ENCODE assay signal across 9 mouse cellular contexts in genomic region chr1:59484791-59485785, GRCm38 (mm10). TPM values are rescaled to one million over a fixed set of nuclear protein-coding genes. Genes with fewer than 3 reads are reported as not detected.
DNase-seq lines count a peak whose midpoint lies in the region; ATAC-seq and TF ChIP-seq lines count a peak whose summit lies in the region.
"Had no signal": no experiment of that assay in that cellular context is flagged by ENCODE, and none has a peak within 500 bp of the region (broad histone marks: within the 10 kb centered on the region; RNA-seq: fewer than 3 reads in every experiment).

No protein-coding gene starts in this region.

- 2% methylated on average over 16 of the region's 16 CpGs for WGBS in hindbrain, embryonic 10.5 days
- WGBS in liver, embryonic 15.5 days (ENCODE audit: insufficient replicate concordance) = 47% methylated on average over 16 of the region's 16 CpGs
- 28% methylated on average over 16 of the region's 16 CpGs for WGBS in small intestine, adult 2 months

- H3K4me3 ChIP-seq in hindbrain, embryonic 10.5 days = peak overlapping the region; percentile 96
- H3K4me3 ChIP-seq in liver, embryonic 15.5 days (replicated peaks) = peak overlapping the region; percentile 67
- peak overlapping the region; percentile 73 for H3K4me3 ChIP-seq in small intestine, adult 2 months (ENCODE audit: low read depth, low read length)

- TF ChIP-seq POLR2A in small intestine, adult 2 months (IDR thresholded peaks at IDR 0.05; ENCODE audit: low read depth, low read length) = no peak

- H3K27me3 ChIP-seq in hindbrain, embryonic 10.5 days (ENCODE audit: insufficient read depth, poor library complexity, severe bottlenecking) = no peaks in the 10 kb centered on the region; the same call in 1 of the 2 replicates
- H3K27me3 ChIP-seq in liver, embryonic 15.5 days = peaks cover 26% of the 10 kb centered on the region
- no peaks in the 10 kb centered on the region for H3K27me3 ChIP-seq in small intestine, adult 2 months (ENCODE audit: control insufficient read depth, insufficient read depth, low read length)

- peaks cover 50% of the 10 kb centered on the region for H3K36me3 ChIP-seq in hindbrain, embryonic 10.5 days
- no peaks in the 10 kb centered on the region; the same call in 1 of the 2 replicates for H3K36me3 ChIP-seq in liver, embryonic 15.5 days (replicated peaks)
- 0 out of 2 replicates have a peak, but pooled peaks cover 1% of the 10 kb centered on the region for H3K36me3 ChIP-seq in small intestine, adult 2 months (ENCODE audit: control insufficient read depth, insufficient read depth, low read length)

- peak overlapping the region; percentile 96 for H3K27ac ChIP-seq in hindbrain, embryonic 10.5 days
- H3K27ac ChIP-seq in liver, embryonic 15.5 days (replicated peaks) = no peak overlapping the region
- H3K27ac ChIP-seq in small intestine, adult 2 months (ENCODE audit: insufficient read depth, low read depth, low read length) = no peak overlapping the region; the same call in 1 of the 2 replicates

- peak; percentile 76 for DNase-seq in left cerebral cortex, postnatal 4 days
- DNase-seq in left cerebral cortex, postnatal 36 days (ENCODE audit: low spot score in 2 of 2) = no peak
- peak; percentile 68 for DNase-seq in cerebellum, adult 9-10 months
- DNase-seq in hindbrain, embryonic 10.5 days (ENCODE audit: low spot score) = peak; percentile 85
- no peak for DNase-seq in layer of hippocampus, adult 18-20 months (ENCODE audit: low spot score in 2 of 2)
- DNase-seq in left cerebral cortex, adult 9 months (ENCODE audit: low spot score in 2 of 2) = no peak

- H3K4me1 ChIP-seq in hindbrain, embryonic 10.5 days (replicated peaks) = peaks cover 84% of the 10 kb centered on the region
- H3K4me1 ChIP-seq in liver, embryonic 15.5 days (replicated peaks) = peaks cover 69% of the 10 kb centered on the region
- H3K4me1 ChIP-seq in small intestine, adult 2 months (ENCODE audit: control insufficient read depth, insufficient read depth, insufficient read length, low read length) = peaks cover 28% of the 10 kb centered on the region

- no peak for TF ChIP-seq CTCF in small intestine, adult 2 months (IDR thresholded peaks at IDR 0.05; ENCODE audit: extremely low read depth, insufficient read length, insufficient replicate concordance, low read depth, low read length)

- H3K9ac ChIP-seq in liver, embryonic 15.5 days = 0 out of 2 replicates have a peak overlapping the region, but pooled peaks have one; percentile 18

- no peak for ATAC-seq in liver, embryonic 15.5 days (ENCODE audit: insufficient read depth)

- intact Hi-C loops in left cerebral cortex, postnatal 4 days (cut with DNase I) = loop anchor here (5.0 to 10.0 kb wide), 3 partner anchors 100 to 168 kb away; no protein-coding TSS in a partner anchor
- intact Hi-C loops in left cerebral cortex, postnatal 36 days (cut with DNase I) = loop anchor here (5.0 kb wide), 2 partner anchors 97 to 137 kb away; no protein-coding TSS in a partner anchor

- H3K4me2 ChIP-seq in liver, embryonic 15.5 days = peak overlapping the region; percentile 90

- H3K9me3 ChIP-seq in hindbrain, embryonic 10.5 days = no peaks in the 10 kb centered on the region
- no peaks in the 10 kb centered on the region for H3K9me3 ChIP-seq in liver, embryonic 15.5 days (replicated peaks)

RNA-seq across cellular contexts. Expression of gene Fzd7, which starts 2.9 kb away (rescaled TPM):
- 1 to 10 TPM; 6.9 to 7.4 TPM for total RNA-seq in left cerebral cortex, postnatal 4 days (2021)
- 1 to 10 TPM; 5.5 to 6.4 TPM for total RNA-seq in left cerebral cortex, postnatal 36 days (2021)
- 14.4 and 16.1 TPM in 2 replicates for polyA plus RNA-seq in hindbrain, embryonic 10.5 days (2016; fragmentation: Nextera tagmentation; extraction: Ambion mirVana)
- 1.1 and 1.3 TPM in 2 replicates for polyA plus RNA-seq in liver, embryonic 15.5 days (2015; fragmentation: Nextera tagmentation; extraction: Ambion mirVana)
- polyA plus RNA-seq in small intestine, adult 2 months (2012; rRNA removed) = 10.5 and 15.1 TPM in 2 replicates
- 1 to 10 TPM; 8.4 to 9.0 TPM for total RNA-seq in layer of hippocampus, adult 18-20 months (2021)

RNA-seq across cellular contexts. Expression of gene Gm973, which starts 31.0 kb away (rescaled TPM):
- total RNA-seq in left cerebral cortex, postnatal 4 days (2021) = 1 to 10 TPM; 6.1 to 6.7 TPM
- total RNA-seq in left cerebral cortex, postnatal 36 days (2021) = 10 to 100 TPM; 12.2 to 12.5 TPM
- polyA plus RNA-seq in hindbrain, embryonic 10.5 days (2016; fragmentation: Nextera tagmentation; extraction: Ambion mirVana) = 9.0 TPM in 2 replicates
- 0.12 TPM in 1 of 2 replicates, not detected in the other for polyA plus RNA-seq in liver, embryonic 15.5 days (2015; fragmentation: Nextera tagmentation; extraction: Ambion mirVana)
- 0.10 and 0.13 TPM in 2 replicates for polyA plus RNA-seq in small intestine, adult 2 months (2012; rRNA removed)
- total RNA-seq in layer of hippocampus, adult 18-20 months (2021) = 10 to 100 TPM; 14.8 to 15.1 TPM
- total RNA-seq: neutrophil, adult 5-6 weeks had no signal

Comparison
In these comparisons a context has a peak if more than half of its experiments do, and no peak if none do; other contexts are left out.
1. DNase-seq: peak in left cerebral cortex, postnatal 4 days (single experiment), cerebellum, adult 9-10 months (single experiment) and hindbrain, embryonic 10.5 days (single experiment); none in left cerebral cortex, postnatal 36 days (0 of 2), layer of hippocampus, adult 18-20 months (0 of 2) and left cerebral cortex, adult 9 months (0 of 2).
2. Peak in every context shown above with its lines, with median percentiles within 50 percentile points of each other: H3K4me3 ChIP-seq.